22 mouse cellular contexts compared by ENCODE assay signal in genomic region chr14:72739484-72740208, GRCm38 (mm10). TPM values are rescaled to one million over a fixed set of nuclear protein-coding genes. Genes with fewer than 3 reads are reported as not detected.
DNase-seq lines count a peak whose midpoint lies in the region; ATAC-seq and TF ChIP-seq lines count a peak whose summit lies in the region.
"Had no signal": no experiment of that assay in that cellular context is flagged by ENCODE, and none has a peak within 500 bp of the region (broad histone marks: within the 10 kb centered on the region; RNA-seq: fewer than 3 reads in every experiment).

No protein-coding gene starts in this region.

- no peaks in the 10 kb centered on the region for H3K9me3 ChIP-seq in lung, embryonic 16.5 days (ENCODE audit: control insufficient read depth, low read length)
- H3K9me3 ChIP-seq in midbrain, embryonic 11.5 days (ENCODE audit: control insufficient read depth, low read length): no peaks in the 10 kb centered on the region
- H3K9me3 ChIP-seq: embryonic facial prominence, embryonic 10.5 days; forebrain, embryonic 10.5 days; heart, embryonic 13.5 days; hindbrain, embryonic 15.5 days had no signal

- TF ChIP-seq POLR2A in myocyte (IDR thresholded peaks at IDR 0.05; ENCODE audit: insufficient read length, low read depth): no peak

- H3K9ac ChIP-seq in lung, embryonic 16.5 days (ENCODE audit: low read length): no peak overlapping the region
- no peak overlapping the region for H3K9ac ChIP-seq in midbrain, embryonic 11.5 days (ENCODE audit: low read length)
- H3K9ac ChIP-seq: heart, embryonic 13.5 days; hindbrain, embryonic 15.5 days had no signal

- peak; percentile 66 for ATAC-seq in lung, embryonic 16.5 days (ENCODE audit: low read depth)
- ATAC-seq in midbrain, embryonic 11.5 days (ENCODE audit: low FRiP score): no peak
- no peak for ATAC-seq in erythroblast, adult 5-6 weeks (replicated peaks; ENCODE audit: low FRiP score, poor library complexity, severe bottlenecking)
- ATAC-seq: forebrain, embryonic 14.5 days had no signal

- H3K79me2 ChIP-seq in myocyte (ENCODE audit: control insufficient read depth, insufficient read depth): no peaks in the 10 kb centered on the region

- H3K27me3 ChIP-seq in lung, embryonic 16.5 days (ENCODE audit: control insufficient read depth, insufficient read depth, low read depth, low read length): no peaks in the 10 kb centered on the region
- no peaks in the 10 kb centered on the region for H3K27me3 ChIP-seq in myocyte (ENCODE audit: control insufficient read depth, insufficient read depth, insufficient read length)
- H3K27me3 ChIP-seq in midbrain, embryonic 11.5 days (ENCODE audit: control insufficient read depth, insufficient read depth, low read length): no peaks in the 10 kb centered on the region
- H3K27me3 ChIP-seq: CH12.LX; heart, embryonic 13.5 days; hindbrain, embryonic 15.5 days had no signal

- 53% methylated on average over 8 of the region's 8 CpGs for WGBS in lung, embryonic 16.5 days
- 79% methylated on average over 8 of the region's 8 CpGs for WGBS in midbrain, embryonic 11.5 days

- no peak overlapping the region for H3K4me3 ChIP-seq in lung, embryonic 16.5 days (ENCODE audit: low read length)
- H3K4me3 ChIP-seq in myocyte: no peak overlapping the region
- H3K4me3 ChIP-seq in midbrain, embryonic 11.5 days (ENCODE audit: low read depth, low read length): no peak overlapping the region
- H3K4me3 ChIP-seq: embryonic facial prominence, embryonic 10.5 days; erythroblast, embryonic 14.5 days; forebrain, embryonic 10.5 days; gastrocnemius, adult 2 months; heart, embryonic 13.5 days; hindbrain, embryonic 15.5 days had no signal

- H3K4me1 ChIP-seq in lung, embryonic 16.5 days (replicated peaks; ENCODE audit: control insufficient read depth, insufficient read depth, low read length): peaks cover 3% of the 10 kb centered on the region; the same call in 1 of the 2 replicates
- H3K4me1 ChIP-seq in midbrain, embryonic 11.5 days (ENCODE audit: control insufficient read depth, insufficient read depth, low read length): no peaks in the 10 kb centered on the region
- H3K4me1 ChIP-seq: embryonic facial prominence, embryonic 10.5 days; heart, embryonic 13.5 days; hindbrain, embryonic 15.5 days had no signal

- H3K27ac ChIP-seq in lung, embryonic 16.5 days (ENCODE audit: low read length): no peak overlapping the region
- H3K27ac ChIP-seq in midbrain, embryonic 11.5 days (ENCODE audit: low read depth, low read length): no peak overlapping the region
- H3K27ac ChIP-seq: embryonic facial prominence, embryonic 10.5 days; forebrain, embryonic 10.5 days; gastrocnemius, adult 2 months; heart, embryonic 13.5 days; hindbrain, embryonic 15.5 days had no signal

- no peak overlapping the region for H3K4me2 ChIP-seq in lung, embryonic 16.5 days (ENCODE audit: low read depth, low read length)
- H3K4me2 ChIP-seq in myocyte (ENCODE audit: low read depth): peak overlapping the region; percentile 49
- no peak overlapping the region for H3K4me2 ChIP-seq in midbrain, embryonic 11.5 days
- H3K4me2 ChIP-seq: heart, embryonic 13.5 days; hindbrain, embryonic 15.5 days had no signal

- no peak for DNase-seq in lung, adult 18-20 months
- DNase-seq in 3T3-L1 (ENCODE audit: low read depth, low spot score) (peak; percentile 62), MN1 (ENCODE audit: low spot score) (peak; percentile 41)
- no peak for DNase-seq in midbrain, embryonic 11.5 days (ENCODE audit: low spot score, missing footprints)
- DNase-seq: adrenal gland, postnatal 10 days; cerebellum, adult 11-12 months; cerebellum, adult 9-10 months; cerebellum, postnatal 25 days; gastrocnemius, adult 2 months; gastrocnemius, postnatal 25 days; heart, adult 11 months; heart, postnatal 36 days had no signal

- no peaks in the 10 kb centered on the region for H3K36me3 ChIP-seq in lung, embryonic 16.5 days (ENCODE audit: control insufficient read depth, insufficient read depth, low read length)
- no peaks in the 10 kb centered on the region for H3K36me3 ChIP-seq in myocyte (ENCODE audit: control insufficient read depth, insufficient read depth)
- no peaks in the 10 kb centered on the region for H3K36me3 ChIP-seq in midbrain, embryonic 11.5 days (ENCODE audit: control insufficient read depth, insufficient read depth, low read length)
- H3K36me3 ChIP-seq: embryonic facial prominence, embryonic 10.5 days; forebrain, embryonic 10.5 days; heart, embryonic 13.5 days; hindbrain, embryonic 15.5 days had no signal

- H3ac ChIP-seq in myocyte (ENCODE audit: control insufficient read depth, insufficient read length): no peak overlapping the region

TF ChIP-seq in myocyte, 11 proteins besides CTCF, POLR2A, EP300 and RAD21:
- TF ChIP-seq SRF (IDR thresholded peaks at IDR 0.05; ENCODE audit: control insufficient read depth, insufficient read length, low read depth) (no peak), MYOD1 (IDR thresholded peaks at IDR 0.05; ENCODE audit: control insufficient read depth in 1 of 3, insufficient read length in 2 of 3, low read depth in 2 of 3) (no peak), TCF3 (IDR thresholded peaks at IDR 0.05; ENCODE audit: insufficient read length, low read depth) (no peak), E2F4 (IDR thresholded peaks at IDR 0.05; ENCODE audit: insufficient read depth) (no peak), TCF12 (IDR thresholded peaks at IDR 0.05; ENCODE audit: insufficient read depth, poor library complexity, severe bottlenecking) (no peak), USF1 (IDR thresholded peaks at IDR 0.05; ENCODE audit: low read depth) (no peak), POLR2AphosphoS2 (IDR thresholded peaks at IDR 0.05; ENCODE audit: insufficient read length, low read depth) (no peak), CEBPB (IDR thresholded peaks at IDR 0.05; ENCODE audit: insufficient read depth, poor library complexity, severe bottlenecking) (no peak), REST (IDR thresholded peaks at IDR 0.05; ENCODE audit: insufficient read depth, insufficient read length) (no peak), MYOG (IDR thresholded peaks at IDR 0.05; ENCODE audit: control insufficient read depth in 1 of 3, insufficient read depth in 1 of 3, insufficient read length in 2 of 3, low read depth in 2 of 3) (no peak), MAX (IDR thresholded peaks at IDR 0.05; ENCODE audit: low read depth) (no peak)

RNA-seq across cellular contexts. Expression of gene Fndc3a, which starts 29.8 kb away (rescaled TPM):
- 36.0 and 40.4 TPM in 2 replicates for polyA plus RNA-seq in lung, embryonic 16.5 days (2015; fragmentation: Nextera tagmentation; extraction: Ambion mirVana)
- polyA plus RNA-seq in myocyte (2012; fragmentation: generic; extraction: Trizol): 7.2 TPM
- 38.9 and 41.2 TPM in 2 replicates for polyA plus RNA-seq in midbrain, embryonic 11.5 days (2014; fragmentation: Nextera tagmentation; extraction: Ambion mirVana)
- total RNA-seq in erythroblast, adult 5-6 weeks (2015; ENCODE audit: low replicate concordance): 4.4 and 10.7 TPM in 2 replicates
- 7.8 and 8.9 TPM in 2 replicates for total RNA-seq in erythroblast, adult 5-6 weeks (2017; ENCODE audit: low replicate concordance)

Comparison
In these comparisons a context has a peak if more than half of its experiments do, and no peak if none do; other contexts are left out.
1. DNase-seq: peak in 3T3-L1 (single experiment) and MN1 (single experiment); none in lung, adult 18-20 months (0 of 2) and midbrain, embryonic 11.5 days (single experiment).